Mouse (Mus musculus): ENCODE measurements around the gene Smco1. TPM values are rescaled to one million over a fixed set of nuclear protein-coding genes. Genes with fewer than 3 reads are reported as not detected.
"Not testable (repeated sequence)": the region's sequence is repeated elsewhere in the genome, so short reads cannot be mapped to it uniquely, and the experiment has no call there.

Smco1 gene
- polyA plus RNA-seq (2015; fragmentation: Nextera tagmentation; extraction: Ambion mirVana): not detected in 2 replicates

GRCm38 (mm10) chr16:32271291-32271690 lies at the start of gene Smco1:
Smco1 (plus strand) TSS chr16:32271468.
- no peak within 1 kb of the TSS for H3K4me2 ChIP-seq
- ATAC-seq: no peak
- H3K27ac ChIP-seq: no peak within 1 kb of the TSS
- no peaks in the 10 kb centered on the region for H3K36me3 ChIP-seq (ENCODE audit: poor library complexity, severe bottlenecking)
- no peak within 1 kb of the TSS for H3K4me3 ChIP-seq
- no peaks in the 10 kb centered on the region for H3K9me3 ChIP-seq (replicated peaks)
- H3K9ac ChIP-seq: no peak within 1 kb of the TSS
- no peaks in the 10 kb centered on the region for H3K27me3 ChIP-seq
- WGBS: 90% methylated on average over 11 of the region's 11 CpGs
- no peaks in the 10 kb centered on the region for H3K4me1 ChIP-seq

GRCm38 (mm10) chr16:32221803-32222202 lies 49.5 kb upstream of the Smco1 start:
- 84% methylated on average over 4 of the region's 4 CpGs for WGBS
- H3K36me3 ChIP-seq (ENCODE audit: poor library complexity, severe bottlenecking): no peaks in the 10 kb centered on the region
- ATAC-seq: no peak
- no peaks in the 10 kb centered on the region for H3K27me3 ChIP-seq
- no peak overlapping the region for H3K9ac ChIP-seq
- no peaks in the 10 kb centered on the region for H3K4me1 ChIP-seq
- H3K27ac ChIP-seq: no peak overlapping the region
- H3K9me3 ChIP-seq (replicated peaks): no peaks in the 10 kb centered on the region
- no peak overlapping the region for H3K4me3 ChIP-seq
- H3K4me2 ChIP-seq: no peak overlapping the region

- H3K4me3 ChIP-seq: no peak overlapping the region
- no peak overlapping the region for H3K27ac ChIP-seq
- H3K27me3 ChIP-seq: no peaks in the 10 kb centered on the region
- H3K36me3 ChIP-seq (ENCODE audit: poor library complexity, severe bottlenecking): no peaks in the 10 kb centered on the region
- no peaks in the 10 kb centered on the region for H3K9me3 ChIP-seq (replicated peaks)
- ATAC-seq: no peak
- no peak overlapping the region for H3K4me2 ChIP-seq
- no peaks in the 10 kb centered on the region for H3K4me1 ChIP-seq
- no peak overlapping the region for H3K9ac ChIP-seq
These were observed 48.9 kb upstream of the Smco1 start for GRCm38 (mm10) chr16:32222399-32222798.

- not testable (repeated sequence) for H3K27me3 ChIP-seq; H3K9me3 ChIP-seq (replicated peaks); H3K9ac ChIP-seq; ATAC-seq; H3K4me1 ChIP-seq; H3K27ac ChIP-seq; H3K4me2 ChIP-seq; H3K4me3 ChIP-seq
- H3K36me3 ChIP-seq (ENCODE audit: poor library complexity, severe bottlenecking): peaks cover 39% of the 10 kb centered on the region
- 89% methylated on average over 3 of the region's 3 CpGs for WGBS
These were observed 39.2 kb upstream of the Smco1 start for GRCm38 (mm10) chr16:32232050-32232449.

- Histone ChIP-seq H3K36me3 (ENCODE audit: poor library complexity, severe bottlenecking) (peaks cover 46% of the 10 kb centered on the region), H3K9me3 (replicated peaks) (no peaks in the 10 kb centered on the region), H3K9ac (no peak overlapping the region), H3K4me1 (no peaks in the 10 kb centered on the region), H3K4me2 (no peak overlapping the region), H3K27ac (no peak overlapping the region), H3K4me3 (no peak overlapping the region), H3K27me3 (no peaks in the 10 kb centered on the region)
- WGBS: 89% methylated on average over 19 of the region's 19 CpGs
- no peak for ATAC-seq
These were observed 33.2 kb upstream of the Smco1 start for GRCm38 (mm10) chr16:32237930-32238680.

- 92% methylated on average over 2 of the region's 2 CpGs for WGBS
- peaks cover 30% of the 10 kb centered on the region for H3K36me3 ChIP-seq (ENCODE audit: poor library complexity, severe bottlenecking)
- H3K4me3 ChIP-seq: no peak overlapping the region
- H3K27me3 ChIP-seq: no peaks in the 10 kb centered on the region
- no peak overlapping the region for H3K9ac ChIP-seq
- H3K9me3 ChIP-seq (replicated peaks): no peaks in the 10 kb centered on the region
- peaks cover 8% of the 10 kb centered on the region for H3K4me1 ChIP-seq
- H3K27ac ChIP-seq: no peak overlapping the region
- ATAC-seq: no peak
- H3K4me2 ChIP-seq: no peak overlapping the region
These were observed 31.6 kb upstream of the Smco1 start for GRCm38 (mm10) chr16:32239428-32240312.

GRCm38 (mm10) chr16:32243901-32244300 lies 27.4 kb upstream of the Smco1 start:
- H3K9ac ChIP-seq: no peak overlapping the region
- H3K27ac ChIP-seq: no peak overlapping the region
- H3K4me3 ChIP-seq: no peak overlapping the region
- peaks cover 7% of the 10 kb centered on the region; the same call in 1 of the 2 replicates for H3K36me3 ChIP-seq (ENCODE audit: poor library complexity, severe bottlenecking)
- H3K4me2 ChIP-seq: peak overlapping the region; percentile 2; the same call in 1 of the 2 replicates
- H3K9me3 ChIP-seq (replicated peaks): no peaks in the 10 kb centered on the region
- peaks cover 31% of the 10 kb centered on the region for H3K4me1 ChIP-seq
- no peak for ATAC-seq
- 93% methylated on average over 3 of the region's 3 CpGs for WGBS
- no peaks in the 10 kb centered on the region for H3K27me3 ChIP-seq

- peak overlapping the region; percentile 75 for H3K4me2 ChIP-seq
- H3K36me3 ChIP-seq (ENCODE audit: poor library complexity, severe bottlenecking): no peaks in the 10 kb centered on the region; the same call in 1 of the 2 replicates
- H3K27ac ChIP-seq: peak overlapping the region; percentile 92
- H3K9ac ChIP-seq: peak overlapping the region; percentile 95
- no peaks in the 10 kb centered on the region for H3K9me3 ChIP-seq (replicated peaks)
- 1% methylated on average over 36 of the region's 41 CpGs for WGBS
- no peak; the same call in 1 of the 2 replicates for ATAC-seq
- peaks cover 31% of the 10 kb centered on the region for H3K4me1 ChIP-seq
- H3K4me3 ChIP-seq: peak overlapping the region; percentile 95
- no peaks in the 10 kb centered on the region for H3K27me3 ChIP-seq
These were observed 24.9 kb upstream of the Smco1 start for GRCm38 (mm10) chr16:32246351-32246791.

- peaks cover 31% of the 10 kb centered on the region for H3K4me1 ChIP-seq
- H3K4me3 ChIP-seq: peak within 1 kb of the TSS; percentile 95
- H3K27ac ChIP-seq: peak within 1 kb of the TSS; percentile 92
- peaks cover 2% of the 10 kb centered on the region for H3K36me3 ChIP-seq (ENCODE audit: poor library complexity, severe bottlenecking)
- 0% methylated on average over 47 of the region's 48 CpGs for WGBS
- no peaks in the 10 kb centered on the region for H3K27me3 ChIP-seq
- peak; percentile 100 for ATAC-seq
- peak within 1 kb of the TSS; percentile 75 for H3K4me2 ChIP-seq
- H3K9me3 ChIP-seq (replicated peaks): no peaks in the 10 kb centered on the region
- H3K9ac ChIP-seq: peak within 1 kb of the TSS; percentile 95
These were observed 24.3 kb upstream of the Smco1 start, which contains the start of the genes Fbxo45 and Wdr53 for GRCm38 (mm10) chr16:32246952-32247370. Fbxo45 (minus strand) TSS chr16:32247158. Wdr53 (plus strand) TSS chr16:32247227.

- not testable (repeated sequence) for H3K4me1 ChIP-seq; H3K4me2 ChIP-seq; ATAC-seq; H3K27ac ChIP-seq; H3K4me3 ChIP-seq; H3K27me3 ChIP-seq; H3K9ac ChIP-seq; H3K9me3 ChIP-seq (replicated peaks); H3K36me3 ChIP-seq (ENCODE audit: poor library complexity, severe bottlenecking)
- WGBS: 93% methylated on average over 2 of the region's 2 CpGs
These were observed 7.0 kb upstream of the Smco1 start for GRCm38 (mm10) chr16:32264225-32264624.

- peaks cover 6% of the 10 kb centered on the region for H3K4me1 ChIP-seq
- WGBS: 59% methylated on average over 9 of the region's 9 CpGs
- no peaks in the 10 kb centered on the region for H3K36me3 ChIP-seq (ENCODE audit: poor library complexity, severe bottlenecking)
- no peak for ATAC-seq
- H3K9me3 ChIP-seq (replicated peaks): no peaks in the 10 kb centered on the region
- H3K27ac ChIP-seq: no peak overlapping the region
- H3K4me3 ChIP-seq: no peak overlapping the region
- H3K4me2 ChIP-seq: no peak overlapping the region
- no peaks in the 10 kb centered on the region for H3K27me3 ChIP-seq
- no peak overlapping the region for H3K9ac ChIP-seq
These were observed 2.1 kb downstream of the Smco1 start for GRCm38 (mm10) chr16:32273338-32273737.

- Histone ChIP-seq H3K4me3 (no peak overlapping the region), H3K9ac (no peak overlapping the region), H3K27me3 (no peaks in the 10 kb centered on the region), H3K4me2 (no peak overlapping the region), H3K36me3 (ENCODE audit: poor library complexity, severe bottlenecking) (peaks cover 3% of the 10 kb centered on the region), H3K27ac (no peak overlapping the region), H3K9me3 (replicated peaks) (no peaks in the 10 kb centered on the region), H3K4me1 (peaks cover 22% of the 10 kb centered on the region)
- no peak for ATAC-seq
- WGBS: 86% methylated on average over 6 of the region's 6 CpGs
These were observed 3.8 kb downstream of the Smco1 start for GRCm38 (mm10) chr16:32275041-32275440.
